Mouse (Mus musculus) forebrain, embryonic 13.5 days (tissue): Measurements from ENCODE around the gene Myzap. TPM values are rescaled to one million over a fixed set of nuclear protein-coding genes. Genes with fewer than 3 reads are reported as not detected.

Experiments used
- ATAC-seq: fragments of 200-750 bp; cut with Nextera tagmentation; 2 replicates; pipeline ENCODE4 v1.8.0; 2017
- H3K27ac ChIP-seq: fragments of 300-500 bp; sonication (generic); 2 replicates; pipeline ENCODE4 v1.5.1; 2015; ENCODE audit warnings: inconsistent platforms, mild to moderate bottlenecking, moderate library complexity
- H3K27me3 ChIP-seq: fragments of 300-500 bp; sonication (generic); 2 replicates; pipeline ENCODE4 v1.6.1; 2015; ENCODE audit warnings: mild to moderate bottlenecking, inconsistent platforms
- H3K36me3 ChIP-seq: fragments of 300-500 bp; sonication (generic); 2 replicates; pipeline ENCODE4 v1.6.1; 2015; ENCODE audit warnings: mild to moderate bottlenecking, inconsistent platforms; ENCODE audit not compliant: poor library complexity, severe bottlenecking
- H3K4me1 ChIP-seq: fragments of 300-500 bp; sonication (generic); 2 replicates; pipeline ENCODE4 v1.6.1; 2015; ENCODE audit warnings: inconsistent platforms
- H3K4me2 ChIP-seq: fragments of 300-500 bp; sonication (generic); 2 replicates; pipeline ENCODE4 v1.6.1; 2015; ENCODE audit warnings: inconsistent platforms, mild to moderate bottlenecking, moderate library complexity
- H3K4me3 ChIP-seq: fragments of 300-500 bp; sonication (generic); 2 replicates; pipeline ENCODE4 v1.5.1; 2015; ENCODE audit warnings: mild to moderate bottlenecking, inconsistent platforms
- H3K9ac ChIP-seq: fragments of 300-500 bp; sonication (generic); 2 replicates; pipeline ENCODE4 v1.6.1; 2015; ENCODE audit warnings: mild to moderate bottlenecking, inconsistent platforms
- H3K9me3 ChIP-seq: fragments of 300-500 bp; sonication (generic); replicated peaks from 2 replicates; pipeline ENCODE4 v1.6.1; 2016; ENCODE audit warnings: inconsistent platforms
- WGBS: fragments of 180-500 bp; shearing (Covaris S2); methylation state at CpG from one replicate; pipeline ENCODE4 v1.1.7; 2015; 5-methylcytosine and 5-hydroxymethylcytosine counted together
- polyA plus RNA-seq: library from polyadenylated mRNA; unstranded; fragments of >200 nt; fragmentation: Nextera tagmentation; extraction: Ambion mirVana; gene quantifications from 2 replicates; pipeline ENCODE4 v1.2.1, GENCODE M21; 2015

Myzap gene
- polyA plus RNA-seq, 1 experiment from 2014 or later: 2.4 TPM

GRCm38 (mm10) chr9:71466111-71466510, 126.0 kb downstream of the Myzap start:
- Histone ChIP-seq H3K27ac (no peak overlapping the region), H3K27me3 (no peaks in the 10 kb centered on the region), H3K9me3 (no peaks in the 10 kb centered on the region), H3K4me1 (no peaks in the 10 kb centered on the region), H3K9ac (no peak overlapping the region), H3K36me3 (no peaks in the 10 kb centered on the region), H3K4me2 (no peak overlapping the region), H3K4me3 (no peak overlapping the region)
- 79% methylated on average over 3 of the region's 3 CpGs for WGBS
- ATAC-seq: no peak

- Histone ChIP-seq H3K4me3 (no peak overlapping the region), H3K9me3 (no peaks in the 10 kb centered on the region), H3K4me2 (no peak overlapping the region), H3K27me3 (no peaks in the 10 kb centered on the region), H3K27ac (no peak overlapping the region), H3K9ac (no peak overlapping the region), H3K36me3 (no peaks in the 10 kb centered on the region), H3K4me1 (no peaks in the 10 kb centered on the region)
- no peak for ATAC-seq
- WGBS: 67% methylated on average over 13 of the region's 13 CpGs
Observed at GRCm38 (mm10) chr9:71463072-71463667, 129.0 kb downstream of the Myzap start.

GRCm38 (mm10) chr9:71456738-71457137, 135.4 kb downstream of the Myzap start:
- no peak for ATAC-seq
- WGBS: 92% methylated on average over 4 of the region's 4 CpGs

More at GRCm38 (mm10) chr9:71456738-71457137, 135.4 kb downstream of the Myzap start:
- no peaks in the 10 kb centered on the region for H3K9me3 ChIP-seq
- H3K36me3 ChIP-seq: no peaks in the 10 kb centered on the region
- no peak overlapping the region for H3K4me3 ChIP-seq
- no peak overlapping the region for H3K4me2 ChIP-seq
- no peaks in the 10 kb centered on the region for H3K4me1 ChIP-seq
- H3K27me3 ChIP-seq: no peaks in the 10 kb centered on the region
- H3K27ac ChIP-seq: no peak overlapping the region
- no peak overlapping the region for H3K9ac ChIP-seq

Other genes starting within 250 kb of the Myzap start
- 369 and 394 TPM in 2 replicates for gene Polr2m, start 106.4 kb downstream of the Myzap start, polyA plus RNA-seq
- gene Cgnl1, start 179.2 kb upstream of the Myzap start, polyA plus RNA-seq: 4.0 TPM in 2 replicates